Mouse (Mus musculus) thymus, adult 2 months (tissue): ENCODE results near the gene Fam50b.

Experiments used
- CTCF ChIP-seq: fragments of 200-500 bp; IDR thresholded peaks from 2 replicates; pipeline ENCODE4 v1.5.1; 2012; ENCODE audit warnings: mild to moderate bottlenecking, control low read depth, low read length, moderate library complexity, borderline replicate concordance; ENCODE audit not compliant: control insufficient read depth, poor library complexity, insufficient read depth; ENCODE audit errors: extremely low read depth
- POLR2A ChIP-seq: fragments of 200-500 bp; IDR thresholded peaks from 2 replicates; pipeline ENCODE4 v1.6.1; 2012; ENCODE audit warnings: mild to moderate bottlenecking, low read length, control low read depth, moderate library complexity; ENCODE audit not compliant: control insufficient read depth, poor library complexity, insufficient read depth; ENCODE audit errors: extremely low read depth

DNA sequence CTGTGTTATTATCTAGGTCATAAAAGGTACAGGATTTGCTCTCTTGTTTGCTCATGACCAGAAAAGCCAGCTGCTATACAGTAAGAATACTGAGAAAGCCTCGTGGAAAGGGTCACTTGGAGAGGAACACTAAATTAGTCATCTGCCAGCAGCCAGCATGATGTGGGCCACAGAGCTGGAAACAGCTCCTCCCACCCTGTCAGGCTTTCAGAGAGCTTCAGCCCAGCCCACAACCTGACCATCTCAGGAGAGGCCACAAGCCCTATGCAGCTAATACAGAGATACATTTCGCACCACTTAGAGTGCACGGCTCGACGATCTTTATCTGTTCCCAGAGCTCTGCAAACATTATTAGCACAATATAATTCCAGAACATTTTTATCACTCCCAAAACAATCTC, 27.5 kb downstream of the Fam50b start:
- TF ChIP-seq CTCF (no peak), POLR2A (no peak)
